Mouse (Mus musculus): ENCODE measurements around the gene Otulin.

Gene Otulin

GRCm38 (mm10) chr15:27550358-27550992 lies 80.0 kb downstream of the Otulin start:
- no peak for DNase-seq (ENCODE audit: low spot score)

DNA sequence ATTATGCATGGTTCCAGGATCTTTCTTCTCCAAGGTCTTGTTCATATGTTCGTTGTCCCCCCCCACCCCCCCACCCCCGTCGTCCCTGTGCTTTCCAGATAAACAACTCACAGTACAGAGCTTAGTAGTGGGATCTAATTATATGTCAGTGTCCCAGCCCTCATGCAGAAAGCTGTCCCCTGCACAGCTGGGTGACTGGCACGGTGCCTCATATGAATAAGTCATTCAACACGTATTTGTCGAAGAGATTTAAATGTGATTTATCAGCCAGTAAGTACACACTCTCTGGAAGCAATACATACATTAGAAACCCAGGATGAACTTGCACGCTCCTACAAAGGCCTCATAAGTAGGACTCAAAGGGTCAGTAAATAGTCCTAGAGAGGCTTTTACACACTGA lies 80.6 kb downstream of the Otulin start:
- no peak for DNase-seq (ENCODE audit: low spot score)

DNA sequence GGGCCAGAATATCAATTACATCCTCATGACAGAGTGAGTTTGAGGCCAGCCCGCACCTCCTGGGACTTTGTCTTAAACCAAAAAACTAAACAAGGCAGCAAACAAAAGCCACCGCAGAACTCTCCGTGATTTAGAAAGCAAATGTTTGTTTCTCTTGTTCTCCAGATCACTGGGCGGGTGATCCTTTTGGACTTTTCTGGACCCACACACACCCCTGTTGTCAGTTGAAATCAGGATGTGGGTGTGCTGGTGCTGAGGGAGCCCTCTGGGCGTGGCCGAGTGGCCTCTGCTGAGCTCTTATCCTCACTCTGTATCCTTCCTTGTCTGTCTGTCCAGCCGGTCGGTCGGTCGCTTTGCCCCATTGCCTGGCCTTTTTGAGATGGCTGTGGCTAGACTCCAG lies 81.4 kb downstream of the Otulin start:
- no peak for DNase-seq (ENCODE audit: low spot score)

GRCm38 (mm10) chr15:27548110-27548509 lies 82.4 kb downstream of the Otulin start:
- no peak for DNase-seq (ENCODE audit: low spot score)

DNA sequence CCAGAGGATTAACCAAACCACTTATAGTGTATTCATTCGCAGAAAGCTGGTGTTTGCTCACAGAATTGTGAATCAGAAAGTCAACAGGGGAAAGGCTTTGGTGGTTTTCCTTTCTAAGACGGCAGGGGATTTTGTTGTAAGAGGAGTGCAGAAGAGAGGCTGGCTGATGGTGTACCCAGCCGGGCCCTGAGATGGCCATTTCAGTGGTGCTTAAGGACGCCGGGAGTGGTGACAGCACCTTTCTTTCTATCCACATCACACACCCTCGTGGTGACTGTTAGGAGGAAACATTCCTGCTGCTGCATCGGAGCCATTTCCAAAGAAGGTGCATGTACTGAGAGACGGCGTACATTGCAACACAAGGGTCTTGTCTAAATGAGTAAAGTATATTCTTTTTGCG lies 85.3 kb downstream of the Otulin start:
- DNase-seq (ENCODE audit: low spot score): no peak

- no peak for DNase-seq (ENCODE audit: low spot score)
Observed at GRCm38 (mm10) chr15:27539745-27540144, 90.7 kb downstream of the Otulin start.

- DNase-seq (ENCODE audit: low spot score): no peak
Observed at GRCm38 (mm10) chr15:27537519-27538223, 92.8 kb downstream of the Otulin start.

DNA sequence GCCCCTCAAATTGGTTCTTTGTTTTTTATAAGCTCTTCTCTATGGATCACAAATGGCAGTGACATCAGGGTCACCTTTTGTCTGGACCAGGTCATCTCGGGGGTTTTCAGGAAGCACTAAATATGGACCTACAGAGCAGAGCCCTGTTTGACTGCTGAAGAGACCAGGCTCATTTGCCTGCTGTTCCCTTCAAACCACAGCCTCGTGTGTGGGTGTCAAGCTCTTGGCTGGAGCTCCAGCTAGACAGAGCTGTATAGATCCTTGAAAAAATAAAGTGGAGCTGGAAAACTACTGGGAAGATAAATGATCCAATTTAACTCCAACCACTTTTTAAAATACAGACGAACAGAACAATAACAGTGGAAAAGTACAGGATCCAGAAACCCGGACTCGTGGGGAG lies 93.7 kb downstream of the Otulin start:
- no peak for DNase-seq (ENCODE audit: low spot score)

GRCm38 (mm10) chr15:27536186-27536585 lies 94.3 kb downstream of the Otulin start:
- DNase-seq (ENCODE audit: low spot score): no peak

- DNase-seq (ENCODE audit: low spot score): no peak
Observed at GRCm38 (mm10) chr15:27535681-27536080, 94.8 kb downstream of the Otulin start.

DNA sequence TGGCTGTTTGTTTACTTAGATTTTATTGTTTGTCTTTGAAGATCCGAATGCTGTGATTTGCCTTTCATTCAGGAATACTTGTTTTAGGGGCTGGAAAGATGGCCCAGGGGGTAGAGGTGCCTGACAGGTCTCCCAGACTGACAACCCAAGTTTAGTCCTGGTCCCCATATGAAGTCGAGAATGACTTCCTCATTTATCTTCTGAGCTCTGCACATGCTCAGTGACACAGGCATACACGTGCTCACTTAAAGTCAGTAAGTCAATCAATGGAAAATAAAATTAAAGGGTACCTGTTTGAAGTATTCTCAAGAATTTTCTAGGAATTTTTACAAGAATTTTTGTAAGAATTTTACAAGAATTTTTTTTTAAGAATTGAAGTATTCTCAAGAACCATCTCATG lies 97.5 kb downstream of the Otulin start:
- DNase-seq (ENCODE audit: low spot score): no peak

GRCm38 (mm10) chr15:27530023-27530422 lies 100.5 kb downstream of the Otulin start:
- no peak for DNase-seq (ENCODE audit: low spot score)

DNA sequence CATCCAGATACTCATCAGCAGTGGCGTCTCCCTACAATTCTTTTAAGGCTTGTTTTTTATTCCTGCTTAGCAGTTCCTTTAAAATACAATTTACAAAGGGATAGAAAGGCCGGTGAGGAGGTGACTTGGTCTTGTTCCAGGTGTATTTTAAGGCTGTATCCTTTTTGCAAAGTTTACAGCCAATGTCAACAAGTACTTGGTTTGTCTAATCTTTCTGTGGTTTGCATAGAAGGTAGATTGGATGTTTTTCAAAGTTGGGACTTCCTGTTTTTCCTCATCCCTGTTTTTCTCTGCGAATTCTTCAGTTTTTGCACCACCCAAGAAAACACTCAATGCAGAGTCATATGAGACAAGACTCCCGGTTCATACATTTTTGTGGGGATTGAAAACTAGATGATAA lies 101.6 kb downstream of the Otulin start:
- no peak for DNase-seq (ENCODE audit: low spot score)

DNA sequence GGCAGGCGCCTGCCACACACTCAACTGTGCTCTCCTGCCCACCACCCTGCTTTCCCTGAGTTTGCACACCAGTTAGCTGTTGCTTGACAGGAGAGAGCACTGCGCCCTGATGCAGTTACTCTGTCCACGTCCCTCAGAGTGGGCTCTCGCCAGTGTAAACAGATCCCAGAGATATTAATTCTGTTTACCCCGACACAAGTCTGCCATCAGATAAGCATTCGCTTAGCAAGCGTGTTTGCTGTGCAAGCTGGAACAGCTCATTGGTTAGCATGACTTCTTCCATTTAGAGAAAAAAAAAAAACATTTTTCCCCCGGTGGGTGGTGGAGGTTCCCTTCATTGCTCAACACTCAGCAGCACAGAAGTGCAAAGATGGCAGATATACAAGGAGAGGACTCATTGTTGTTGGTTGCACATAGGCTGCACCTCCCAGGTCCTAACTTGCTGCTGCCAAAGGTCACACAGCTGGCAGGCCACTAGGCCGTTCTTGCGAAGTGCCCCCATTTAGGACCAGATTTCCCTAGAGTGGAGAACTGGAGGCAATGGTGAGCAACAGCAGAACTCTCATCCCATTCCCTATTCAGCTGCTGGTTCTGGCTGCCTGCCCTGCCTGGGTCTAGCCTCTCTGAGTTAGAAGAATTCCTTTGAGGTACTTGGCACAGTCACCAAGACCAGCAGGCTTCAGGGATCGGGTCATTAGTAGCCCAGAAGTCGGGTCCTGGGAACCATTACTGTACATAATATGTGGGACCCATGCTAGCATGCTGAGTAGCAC lies 105.1 kb downstream of the Otulin start:
- DNase-seq (ENCODE audit: low spot score): no peak

- no peak for DNase-seq (ENCODE audit: low spot score)
Observed at GRCm38 (mm10) chr15:27519857-27520256, 110.6 kb downstream of the Otulin start.

DNA sequence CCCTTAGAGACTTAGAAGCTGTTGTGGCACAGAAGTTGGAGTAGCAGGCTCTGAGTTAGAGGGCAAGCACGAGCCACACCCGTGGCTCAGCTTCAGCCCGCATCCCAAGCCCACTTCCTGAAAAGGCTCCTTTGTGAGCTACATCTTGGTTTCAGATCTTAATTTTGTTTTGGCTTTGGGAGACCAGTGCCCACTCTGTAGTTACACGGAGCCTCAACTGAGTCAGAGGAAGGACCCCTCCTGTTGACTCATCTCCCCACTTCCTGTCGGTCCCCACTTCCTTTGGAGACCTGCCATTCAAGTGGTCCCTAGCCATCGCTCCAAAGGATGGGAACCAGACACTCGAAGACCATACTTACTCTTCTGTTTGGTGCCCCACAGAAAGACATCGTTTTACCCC lies 112.5 kb downstream of the Otulin start:
- DNase-seq (ENCODE audit: low spot score): no peak

DNA sequence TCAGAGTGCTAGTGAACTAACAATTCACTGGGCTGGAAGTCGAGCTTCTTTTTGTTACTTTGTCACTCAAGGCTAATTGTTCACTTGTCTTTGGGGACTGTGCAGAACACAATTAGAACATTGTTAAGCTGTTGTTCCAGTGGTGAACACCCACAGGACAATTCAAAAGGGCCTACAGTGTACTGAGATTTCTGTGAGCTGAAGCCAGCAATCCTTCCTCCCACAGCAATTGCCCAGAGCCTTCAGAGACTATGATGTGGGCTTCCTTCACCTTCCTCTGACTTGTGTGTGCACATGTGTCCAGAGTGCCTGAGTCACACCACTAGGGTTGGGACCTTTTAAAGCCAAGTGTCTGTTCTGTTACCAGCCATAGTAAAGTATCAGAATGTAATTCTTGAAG lies 113.6 kb downstream of the Otulin start:
- no peak for DNase-seq (ENCODE audit: low spot score)

- no peak for DNase-seq (ENCODE audit: low spot score)
Observed at GRCm38 (mm10) chr15:27508982-27509381, 121.5 kb downstream of the Otulin start.

DNA sequence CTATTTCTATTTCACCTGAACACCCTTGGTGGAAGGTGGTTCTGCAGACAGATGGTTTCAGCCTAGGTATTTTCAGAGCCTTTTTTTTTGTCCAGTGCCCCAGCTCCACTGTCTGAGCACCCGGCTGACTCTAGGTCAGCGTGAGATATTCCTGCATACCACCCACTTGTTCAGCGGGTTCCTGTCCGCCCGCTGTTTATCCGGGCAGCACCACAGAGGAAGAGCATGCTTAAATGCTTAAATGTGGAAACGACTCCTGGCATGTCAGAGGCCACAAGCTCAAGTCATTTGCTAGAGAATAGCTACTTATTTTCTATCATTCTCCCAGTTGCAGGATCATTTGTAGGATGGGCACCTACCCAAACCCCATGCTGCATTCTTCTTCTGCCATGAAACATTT lies 122.3 kb downstream of the Otulin start:
- DNase-seq (ENCODE audit: low spot score): no peak

- no peak for DNase-seq (ENCODE audit: low spot score)
Observed at GRCm38 (mm10) chr15:27506893-27507596, 123.4 kb downstream of the Otulin start.

- DNase-seq (ENCODE audit: low spot score): no peak
Observed at GRCm38 (mm10) chr15:27506127-27506886, 124.2 kb downstream of the Otulin start.
